Mouse (Mus musculus): ENCODE measurements around the gene Myocd. TPM values are rescaled to one million over a fixed set of nuclear protein-coding genes. Genes with fewer than 3 reads are reported as not detected.

Gene Myocd
- polyA plus RNA-seq (2012; rRNA removed) = 3.9 and 4.1 TPM in 2 replicates

DNA sequence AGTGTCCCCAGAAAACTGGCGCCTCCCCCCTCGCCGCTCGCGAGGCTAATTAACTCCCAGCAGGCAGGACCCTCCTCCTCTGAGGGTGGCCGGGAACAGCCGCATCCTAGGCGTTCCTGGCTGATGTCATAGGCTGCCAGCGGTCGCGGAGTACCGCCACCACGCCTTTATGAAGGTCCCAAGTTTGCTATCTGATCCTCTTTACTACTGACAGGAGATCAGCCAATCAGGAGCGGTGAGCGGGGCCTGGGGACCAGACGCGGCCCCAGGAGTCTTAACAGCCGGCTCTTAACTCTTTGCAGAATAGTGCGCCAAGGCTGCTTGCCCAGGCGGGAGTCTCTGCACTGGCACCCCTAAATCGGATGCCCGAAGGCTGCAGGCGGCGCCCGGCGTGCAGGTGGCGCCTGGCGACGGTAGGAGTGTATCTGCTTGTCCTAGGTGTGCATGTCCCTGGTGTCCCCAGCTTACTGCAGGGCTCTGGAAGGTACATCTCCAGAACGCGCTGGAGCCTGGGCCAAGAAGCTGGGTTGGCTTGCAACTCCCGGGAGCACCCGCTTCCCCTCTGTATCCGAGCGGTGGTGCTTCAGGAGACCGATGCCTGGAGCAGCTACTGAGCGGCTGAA, at the start of gene Myocd:
Myocd (minus strand) TSS at position 139 of the 623 bp plus-strand sequence.
- H3K36me3 ChIP-seq (ENCODE audit: control insufficient read depth, insufficient read depth, low read length) = no peaks in the 10 kb centered on the region
- no peaks in the 10 kb centered on the region for H3K27me3 ChIP-seq (ENCODE audit: control insufficient read depth, insufficient read depth, low read length)
- WGBS = 5% methylated on average over 37 of the region's 37 CpGs
- H3K4me1 ChIP-seq (ENCODE audit: control insufficient read depth, insufficient read depth, insufficient read length, low read length) = no peaks in the 10 kb centered on the region
- peak within 1 kb of the TSS; percentile 47 for H3K4me3 ChIP-seq (ENCODE audit: low read depth, low read length)
- H3K27ac ChIP-seq (ENCODE audit: insufficient read depth, low read depth, low read length) = peak within 1 kb of the TSS; percentile 56
- TF ChIP-seq CTCF (IDR thresholded peaks at IDR 0.05; ENCODE audit: extremely low read depth, insufficient read length, insufficient replicate concordance, low read depth, low read length) (no peak), POLR2A (IDR thresholded peaks at IDR 0.05; ENCODE audit: low read depth, low read length) (no peak)

DNA sequence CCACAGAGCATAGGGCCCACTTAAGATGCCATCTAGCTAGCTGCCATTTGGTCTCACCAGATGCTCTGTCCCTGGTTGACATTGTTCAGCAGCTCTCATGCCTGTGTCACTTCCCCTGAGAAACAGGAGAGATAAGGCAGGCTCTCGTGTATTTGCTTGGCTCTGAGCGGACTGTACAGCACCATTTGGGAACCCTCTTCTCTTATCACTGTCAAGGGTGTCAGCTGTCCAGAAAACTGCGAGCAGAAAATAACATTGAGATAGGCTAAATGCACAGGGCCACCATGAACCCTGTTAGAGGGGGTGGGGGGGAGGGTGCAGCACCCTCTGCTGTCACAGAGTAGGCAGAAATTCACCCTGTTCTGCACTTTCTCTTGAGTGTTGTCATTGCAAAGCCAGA, 34.0 kb upstream of the Myocd start:
- no peaks in the 10 kb centered on the region for H3K36me3 ChIP-seq (ENCODE audit: control insufficient read depth, insufficient read depth, low read length)
- H3K4me1 ChIP-seq (ENCODE audit: control insufficient read depth, insufficient read depth, insufficient read length, low read length) = no peaks in the 10 kb centered on the region
- no peak overlapping the region for H3K27ac ChIP-seq (ENCODE audit: insufficient read depth, low read depth, low read length)
- 46% methylated on average over 3 of the region's 3 CpGs for WGBS
- no peak overlapping the region for H3K4me3 ChIP-seq (ENCODE audit: low read depth, low read length)
- H3K27me3 ChIP-seq (ENCODE audit: control insufficient read depth, insufficient read depth, low read length) = no peaks in the 10 kb centered on the region
- no peak for TF ChIP-seq POLR2A (IDR thresholded peaks at IDR 0.05; ENCODE audit: low read depth, low read length)
- TF ChIP-seq CTCF (IDR thresholded peaks at IDR 0.05; ENCODE audit: extremely low read depth, insufficient read length, insufficient replicate concordance, low read depth, low read length) = no peak

GRCm38 (mm10) chr11:65294128-65294833, 24.5 kb upstream of the Myocd start:
- TF ChIP-seq POLR2A (IDR thresholded peaks at IDR 0.05; ENCODE audit: low read depth, low read length) (no peak), CTCF (IDR thresholded peaks at IDR 0.05; ENCODE audit: extremely low read depth, insufficient read length, insufficient replicate concordance, low read depth, low read length) (no peak)
- WGBS = 77% methylated on average over 10 of the region's 10 CpGs
- Histone ChIP-seq H3K27me3 (ENCODE audit: control insufficient read depth, insufficient read depth, low read length) (no peaks in the 10 kb centered on the region), H3K36me3 (ENCODE audit: control insufficient read depth, insufficient read depth, low read length) (no peaks in the 10 kb centered on the region), H3K4me1 (ENCODE audit: control insufficient read depth, insufficient read depth, insufficient read length, low read length) (no peaks in the 10 kb centered on the region), H3K4me3 (ENCODE audit: low read depth, low read length) (no peak overlapping the region), H3K27ac (ENCODE audit: insufficient read depth, low read depth, low read length) (no peak overlapping the region)

GRCm38 (mm10) chr11:65292994-65293393, 23.2 kb upstream of the Myocd start:
- no peaks in the 10 kb centered on the region for H3K36me3 ChIP-seq (ENCODE audit: control insufficient read depth, insufficient read depth, low read length)
- TF ChIP-seq CTCF (IDR thresholded peaks at IDR 0.05; ENCODE audit: extremely low read depth, insufficient read length, insufficient replicate concordance, low read depth, low read length) = no peak
- no peak for TF ChIP-seq POLR2A (IDR thresholded peaks at IDR 0.05; ENCODE audit: low read depth, low read length)
- H3K27ac ChIP-seq (ENCODE audit: insufficient read depth, low read depth, low read length) = no peak overlapping the region
- no peaks in the 10 kb centered on the region for H3K27me3 ChIP-seq (ENCODE audit: control insufficient read depth, insufficient read depth, low read length)
- H3K4me1 ChIP-seq (ENCODE audit: control insufficient read depth, insufficient read depth, insufficient read length, low read length) = no peaks in the 10 kb centered on the region
- H3K4me3 ChIP-seq (ENCODE audit: low read depth, low read length) = no peak overlapping the region

DNA sequence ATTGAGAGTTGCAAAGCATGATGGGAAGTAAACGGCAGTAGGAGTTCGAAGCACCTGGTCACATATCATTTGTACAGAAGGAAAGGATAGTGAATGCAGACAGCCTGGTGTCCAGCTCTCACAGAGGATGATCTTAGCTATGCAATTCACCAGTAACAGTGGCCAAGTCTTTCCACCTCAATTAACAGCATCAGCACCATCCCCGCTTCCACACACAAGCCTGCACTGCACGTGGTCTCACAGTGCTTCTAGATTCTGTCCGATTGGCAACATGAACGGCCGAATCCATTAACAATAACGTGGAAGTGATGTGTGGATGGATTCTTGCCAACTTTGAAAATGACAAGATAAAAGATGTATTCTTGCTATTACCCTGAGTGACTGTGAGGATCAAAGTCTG, 17.9 kb upstream of the Myocd start:
- 87% methylated on average over 8 of the region's 8 CpGs for WGBS
- Histone ChIP-seq H3K4me3 (ENCODE audit: low read depth, low read length) (no peak overlapping the region), H3K27ac (ENCODE audit: insufficient read depth, low read depth, low read length) (no peak overlapping the region), H3K36me3 (ENCODE audit: control insufficient read depth, insufficient read depth, low read length) (no peaks in the 10 kb centered on the region), H3K27me3 (ENCODE audit: control insufficient read depth, insufficient read depth, low read length) (no peaks in the 10 kb centered on the region), H3K4me1 (ENCODE audit: control insufficient read depth, insufficient read depth, insufficient read length, low read length) (no peaks in the 10 kb centered on the region)
- TF ChIP-seq POLR2A (IDR thresholded peaks at IDR 0.05; ENCODE audit: low read depth, low read length) = no peak
- TF ChIP-seq CTCF (IDR thresholded peaks at IDR 0.05; ENCODE audit: extremely low read depth, insufficient read length, insufficient replicate concordance, low read depth, low read length) = no peak

DNA sequence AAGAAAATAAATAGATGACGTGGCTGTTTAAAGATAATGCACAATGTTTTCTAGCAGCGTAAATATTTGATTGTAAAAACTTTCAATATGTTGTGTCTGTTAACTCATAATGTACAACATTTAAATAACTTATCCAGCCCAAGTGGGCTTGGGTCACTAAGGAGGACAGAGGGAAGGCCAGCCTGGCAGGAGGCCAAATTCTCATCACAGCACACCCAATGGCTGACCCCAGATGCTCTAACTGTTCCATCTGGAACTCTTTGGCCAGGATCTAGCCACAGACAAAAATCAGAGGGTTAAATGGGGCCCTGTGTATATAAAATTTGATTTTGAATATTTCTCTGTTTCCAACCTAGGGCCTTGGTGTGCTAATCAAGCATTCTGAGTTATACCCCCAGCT, 16.4 kb upstream of the Myocd start:
- H3K36me3 ChIP-seq (ENCODE audit: control insufficient read depth, insufficient read depth, low read length) = no peaks in the 10 kb centered on the region
- TF ChIP-seq POLR2A (IDR thresholded peaks at IDR 0.05; ENCODE audit: low read depth, low read length) (no peak), CTCF (IDR thresholded peaks at IDR 0.05; ENCODE audit: extremely low read depth, insufficient read length, insufficient replicate concordance, low read depth, low read length) (no peak)
- WGBS = 79% methylated on average over 2 of the region's 2 CpGs
- H3K27ac ChIP-seq (ENCODE audit: insufficient read depth, low read depth, low read length) = no peak overlapping the region
- no peaks in the 10 kb centered on the region for H3K27me3 ChIP-seq (ENCODE audit: control insufficient read depth, insufficient read depth, low read length)
- H3K4me3 ChIP-seq (ENCODE audit: low read depth, low read length) = no peak overlapping the region
- no peaks in the 10 kb centered on the region for H3K4me1 ChIP-seq (ENCODE audit: control insufficient read depth, insufficient read depth, insufficient read length, low read length)

GRCm38 (mm10) chr11:65275441-65275840, 5.7 kb upstream of the Myocd start:
- WGBS = 69% methylated on average over 6 of the region's 6 CpGs
- H3K27me3 ChIP-seq (ENCODE audit: control insufficient read depth, insufficient read depth, low read length) = no peaks in the 10 kb centered on the region
- no peak overlapping the region for H3K27ac ChIP-seq (ENCODE audit: insufficient read depth, low read depth, low read length)

More at GRCm38 (mm10) chr11:65275441-65275840, 5.7 kb upstream of the Myocd start:
- TF ChIP-seq POLR2A (IDR thresholded peaks at IDR 0.05; ENCODE audit: low read depth, low read length) (no peak), CTCF (IDR thresholded peaks at IDR 0.05; ENCODE audit: extremely low read depth, insufficient read length, insufficient replicate concordance, low read depth, low read length) (no peak)
- Histone ChIP-seq H3K36me3 (ENCODE audit: control insufficient read depth, insufficient read depth, low read length) (no peaks in the 10 kb centered on the region), H3K4me1 (ENCODE audit: control insufficient read depth, insufficient read depth, insufficient read length, low read length) (no peaks in the 10 kb centered on the region), H3K4me3 (ENCODE audit: low read depth, low read length) (no peak overlapping the region)
